Mouse (Mus musculus) heart, postnatal 0 days (tissue): Measurements from ENCODE around the gene Eef1e1.

ENCODE experiments used
- CTCF ChIP-seq: IDR thresholded peaks from 2 replicates; pipeline ENCODE4 v1.5.1; 2016; ENCODE audit warnings: antibody characterized with exemption, control low read depth, low read depth
- EP300 ChIP-seq: IDR thresholded peaks from 2 replicates; pipeline ENCODE4 v1.6.1; 2016; ENCODE audit warnings: antibody characterized with exemption, low read depth

GRCm38 (mm10) chr13:38602966-38603365, 55.9 kb downstream of the Eef1e1 start:
- TF ChIP-seq CTCF, result no peak
- no peak for TF ChIP-seq EP300
